Mouse (Mus musculus) limb, embryonic 12.5 days (tissue): ENCODE results near the gene Rheb. TPM values are rescaled to one million over a fixed set of nuclear protein-coding genes. Genes with fewer than 3 reads are reported as not detected.

Experiments used
- polyA plus RNA-seq: library from polyadenylated mRNA; unstranded; fragments of >200 nt; fragmentation: Nextera tagmentation; extraction: Ambion mirVana; gene quantifications from 2 replicates; pipeline ENCODE4 v1.2.1, GENCODE M21; 2016

Gene Rheb
- polyA plus RNA-seq, 1 experiment from 2014 or later, result 199 TPM

Other genes with a start within 250 kb of the Rheb start
- gene Smarcd3, start 218.2 kb downstream of the Rheb start, polyA plus RNA-seq, result 68.5 and 72.6 TPM in 2 replicates
- 28.3 and 29.4 TPM in 2 replicates for gene Nub1, start 157.1 kb downstream of the Rheb start, polyA plus RNA-seq
- 40.3 and 44.8 TPM in 2 replicates for gene Wdr86, start 111.9 kb downstream of the Rheb start, polyA plus RNA-seq
- 1.6 TPM in 1 of 2 replicates, not detected in the other for gene Crygn, start 84.6 kb downstream of the Rheb start, polyA plus RNA-seq